Mouse (Mus musculus) ES-Bruce4 (cell line): ENCODE data around the gene Krtap13. TPM values are rescaled to one million over a fixed set of nuclear protein-coding genes. Genes with fewer than 3 reads are reported as not detected.
"Not testable (repeated sequence)": the region's sequence is repeated elsewhere in the genome, so short reads cannot be mapped to it uniquely, and the experiment has no call there.

Experiments used
- H3K27ac ChIP-seq: 2 replicates; pipeline ENCODE4 v1.5.1; 2012; ENCODE audit warnings: low read length, inconsistent platforms; ENCODE audit not compliant: insufficient read depth
- H3K27me3 ChIP-seq: 2 replicates; pipeline ENCODE4 v1.6.1; 2012; ENCODE audit warnings: mild to moderate bottlenecking, low read length, inconsistent platforms; ENCODE audit not compliant: control insufficient read depth, poor library complexity, insufficient read depth, severe bottlenecking
- H3K36me3 ChIP-seq: 2 replicates; pipeline ENCODE4 v1.6.1; 2012; ENCODE audit warnings: inconsistent platforms, mild to moderate bottlenecking, low read length, moderate library complexity; ENCODE audit not compliant: control insufficient read depth, poor library complexity, insufficient read depth, severe bottlenecking
- H3K4me1 ChIP-seq: one replicate; pipeline ENCODE4 v1.8.1; 2011; ENCODE audit warnings: low read length; ENCODE audit not compliant: control insufficient read depth, insufficient read depth
- H3K4me3 ChIP-seq: 2 replicates; pipeline ENCODE4 v1.5.1; 2011; ENCODE audit warnings: low read depth, mild to moderate bottlenecking, low read length
- H3K9ac ChIP-seq: 2 replicates; pipeline ENCODE4 v1.6.1; 2012; ENCODE audit warnings: low read depth, mild to moderate bottlenecking, inconsistent platforms; ENCODE audit not compliant: poor library complexity, severe bottlenecking
- H3K9me3 ChIP-seq: replicated peaks from 2 replicates; pipeline ENCODE4 v1.6.1; 2012; ENCODE audit warnings: mild to moderate bottlenecking, low read length, inconsistent platforms; ENCODE audit not compliant: control insufficient read depth, poor library complexity, insufficient read depth, severe bottlenecking
- CTCF ChIP-seq: IDR thresholded peaks from one replicate; pipeline ENCODE4 v1.8.1; 2011; ENCODE audit warnings: low read depth, low read length
- EP300 ChIP-seq: IDR thresholded peaks from 2 replicates; pipeline ENCODE4 v1.6.1; 2011; ENCODE audit warnings: low read depth, low read length; ENCODE audit not compliant: insufficient read depth
- POLR2A ChIP-seq: IDR thresholded peaks from one replicate; pipeline ENCODE4 v1.8.1; 2011; ENCODE audit warnings: low read length; ENCODE audit not compliant: insufficient read depth
- polyA plus RNA-seq: library from polyadenylated mRNA; stranded (reverse); fragments of >200 nt; gene quantifications from 2 replicates; pipeline ENCODE4 v1.2.4, GENCODE M21; 2011; ENCODE audit warnings: low read depth; ENCODE audit not compliant: missing spikeins, insufficient read depth, insufficient read length

Gene Krtap13
- not detected in 2 replicates for polyA plus RNA-seq

DNA sequence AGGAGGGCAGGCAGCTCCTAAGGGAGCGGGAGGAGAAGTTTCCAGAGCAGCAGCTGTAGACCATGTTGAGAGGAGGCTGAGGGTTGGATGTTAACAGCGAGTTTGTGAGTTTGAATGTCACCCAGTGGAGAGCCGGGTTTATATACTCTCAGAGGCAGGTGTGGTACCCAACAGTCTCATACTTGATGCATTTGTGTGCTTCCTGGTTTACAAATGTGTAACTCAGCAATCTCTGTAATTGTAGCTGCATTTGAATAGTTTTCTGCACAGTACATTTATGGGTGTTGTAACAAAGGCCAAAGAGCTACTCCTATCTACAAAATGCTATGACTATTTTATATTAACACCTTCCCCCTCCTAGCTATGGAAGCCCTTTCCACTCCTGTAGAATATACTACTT lies at the start of gene Krtap13:
Gene Krtap13 (minus strand): TSS at position 101 of the 400 bp plus-strand sequence.
- H3K27me3 ChIP-seq, H3K27ac ChIP-seq, H3K9ac ChIP-seq, H3K4me3 ChIP-seq, H3K9me3 ChIP-seq, H3K36me3 ChIP-seq, H3K4me1 ChIP-seq: not testable (repeated sequence)

DNA sequence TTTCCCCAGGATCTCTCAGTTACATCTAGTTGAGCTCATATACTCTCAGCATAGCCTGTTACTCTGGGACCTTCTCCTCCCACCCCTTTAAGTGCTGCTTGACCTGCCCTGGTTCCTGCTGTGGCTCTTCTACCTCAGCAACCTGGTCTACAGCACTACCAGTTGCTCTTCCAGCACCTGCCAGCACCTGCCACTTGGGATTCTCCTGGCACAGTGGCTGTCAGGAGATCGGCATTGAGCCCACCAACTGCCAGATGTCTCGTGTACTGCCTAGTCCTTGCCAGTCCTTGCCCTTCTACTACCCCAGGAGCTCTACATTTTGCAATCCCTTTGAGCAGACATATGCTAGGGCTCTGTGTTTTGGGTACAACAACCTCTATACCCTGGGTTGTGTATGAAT lies 35.4 kb upstream of the Krtap13 start:
- no peak for TF ChIP-seq EP300
- no peak for TF ChIP-seq CTCF
- no peak for TF ChIP-seq POLR2A
- H3K9ac ChIP-seq: no peak overlapping the region
- no peaks in the 10 kb centered on the region for H3K36me3 ChIP-seq
- no peaks in the 10 kb centered on the region for H3K4me1 ChIP-seq
- no peaks in the 10 kb centered on the region; the same call in 1 of the 2 replicates for H3K9me3 ChIP-seq
- no peak overlapping the region for H3K4me3 ChIP-seq
- H3K27ac ChIP-seq: no peak overlapping the region
- H3K27me3 ChIP-seq: no peaks in the 10 kb centered on the region

DNA sequence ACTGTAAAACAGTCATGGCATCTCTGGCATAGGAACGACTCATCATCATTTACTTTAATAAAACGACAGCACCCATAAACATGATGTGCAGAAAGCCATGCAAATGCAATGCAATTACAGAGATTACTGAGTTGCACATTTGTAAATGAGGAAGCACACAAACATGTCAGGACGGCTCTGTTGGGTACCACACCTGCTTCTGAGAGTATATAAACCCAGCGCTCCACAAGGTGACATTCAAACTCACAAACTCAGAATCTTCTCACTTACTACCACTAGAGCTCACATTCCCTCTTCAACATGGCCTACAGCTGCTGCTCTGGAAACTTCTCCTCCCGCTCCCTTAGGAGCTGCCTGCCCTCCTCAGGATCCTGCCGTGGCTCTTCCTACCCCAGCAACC lies 26.2 kb upstream of the Krtap13 start, which contains the start of gene Gm5965:
Gene Gm5965 (plus strand): TSS at position 301 of the 400 bp plus-strand sequence.
- no peaks in the 10 kb centered on the region for H3K4me1 ChIP-seq
- H3K9me3 ChIP-seq: no peaks in the 10 kb centered on the region
- no peaks in the 10 kb centered on the region for H3K36me3 ChIP-seq
- H3K27ac ChIP-seq: no peak within 1 kb of the TSS
- TF ChIP-seq CTCF (no peak), POLR2A (no peak), EP300 (no peak)
- no peaks in the 10 kb centered on the region; the same call in 1 of the 2 replicates for H3K27me3 ChIP-seq
- no peak within 1 kb of the TSS for H3K9ac ChIP-seq
- no peak within 1 kb of the TSS for H3K4me3 ChIP-seq

DNA sequence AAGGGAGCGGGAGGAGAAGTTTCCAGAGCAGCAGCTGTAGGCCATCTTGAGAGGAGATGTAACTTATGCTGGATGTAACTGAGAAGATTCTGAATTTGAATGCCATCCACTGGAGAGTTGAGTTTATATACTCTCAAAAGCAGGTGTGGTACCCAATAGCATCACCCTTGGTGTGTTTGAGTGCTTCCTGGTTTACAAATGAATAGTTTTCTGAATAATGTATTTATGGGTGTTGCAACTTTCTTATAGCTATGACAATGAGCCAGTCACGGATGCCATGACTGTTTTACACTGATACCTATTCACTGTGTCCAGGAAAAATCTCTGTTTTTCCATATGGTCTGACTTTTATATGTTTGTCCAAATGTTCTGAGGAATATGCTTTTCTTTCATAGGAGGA lies 22.7 kb upstream of the Krtap13 start, which contains the start of gene 2310057N15Rik:
Gene 2310057N15Rik (minus strand): TSS at position 101 of the 400 bp plus-strand sequence.
- Histone ChIP-seq H3K27ac (no peak within 1 kb of the TSS), H3K36me3 (no peaks in the 10 kb centered on the region), H3K4me3 (no peak within 1 kb of the TSS), H3K9ac (no peak within 1 kb of the TSS), H3K27me3 (no peaks in the 10 kb centered on the region), H3K4me1 (no peaks in the 10 kb centered on the region), H3K9me3 (no peaks in the 10 kb centered on the region)
- TF ChIP-seq CTCF (no peak), POLR2A (no peak), EP300 (no peak)

DNA sequence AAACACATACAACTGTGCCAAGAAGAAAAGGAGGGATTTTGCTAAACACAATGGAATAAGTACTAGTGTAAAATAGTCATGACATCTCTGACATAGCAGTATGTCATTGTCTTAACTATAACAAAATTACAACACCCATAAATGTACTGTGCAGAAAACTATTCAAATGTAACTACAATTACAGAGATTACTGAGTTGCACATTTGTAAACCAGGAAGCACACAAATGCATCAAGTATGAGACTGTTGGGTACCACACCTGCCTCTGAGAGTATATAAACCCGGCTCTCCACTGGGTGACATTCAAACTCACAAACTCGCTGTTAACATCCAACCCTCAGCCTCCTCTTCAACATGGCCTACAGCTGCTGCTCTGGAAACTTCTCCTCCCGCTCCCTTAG lies 7.1 kb upstream of the Krtap13 start, which contains the start of gene 2310034C09Rik:
Gene 2310034C09Rik (plus strand): TSS at position 301 of the 400 bp plus-strand sequence.
- H3K9me3 ChIP-seq, H3K4me1 ChIP-seq: not testable (repeated sequence)

DNA sequence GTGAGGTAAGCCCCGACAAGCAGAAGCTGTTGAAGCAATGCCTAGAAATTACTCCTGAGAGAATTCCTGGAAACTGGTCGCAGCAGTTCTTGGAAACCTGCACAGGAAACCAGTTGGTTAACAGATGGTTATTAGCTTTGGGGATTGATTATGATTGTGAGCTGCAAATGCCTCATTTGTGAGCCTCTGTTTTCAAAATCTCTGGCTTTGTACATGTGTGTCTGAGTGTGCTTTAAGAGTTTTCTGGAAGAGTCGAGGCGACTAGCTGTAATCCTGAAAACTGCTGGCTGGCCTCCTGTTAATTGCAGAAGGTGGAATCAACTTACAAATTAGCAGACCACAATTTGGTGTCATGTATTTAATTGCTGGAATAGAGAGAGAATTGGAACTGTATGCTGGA lies 3.5 kb downstream of the Krtap13 start:
- no peak overlapping the region for H3K9ac ChIP-seq
- no peak overlapping the region for H3K27ac ChIP-seq
- H3K36me3 ChIP-seq: no peaks in the 10 kb centered on the region
- H3K27me3 ChIP-seq: no peaks in the 10 kb centered on the region
- no peak for TF ChIP-seq POLR2A
- no peak for TF ChIP-seq EP300
- TF ChIP-seq CTCF: no peak
- no peaks in the 10 kb centered on the region for H3K9me3 ChIP-seq
- H3K4me1 ChIP-seq: no peaks in the 10 kb centered on the region
- H3K4me3 ChIP-seq: no peak overlapping the region

More for the DNA sequence above, 7.1 kb upstream of the Krtap13 start, which contains the start of gene 2310034C09Rik:
- H3K36me3 ChIP-seq, H3K27me3 ChIP-seq, H3K9ac ChIP-seq, H3K4me3 ChIP-seq, H3K27ac ChIP-seq: not testable (repeated sequence)
